Mouse (Mus musculus): ENCODE results near the gene Bach1.
"Not testable (repeated sequence)": the region's sequence is repeated elsewhere in the genome, so short reads cannot be mapped to it uniquely, and the experiment has no call there.

Bach1 gene

GRCm38 (mm10) chr16:87680912-87681634 is 17.7 kb upstream of the Bach1 start:
- no peak for DNase-seq (ENCODE audit: low read depth, low spot score)

- DNase-seq (ENCODE audit: low read depth, low spot score), result no peak
Measured at GRCm38 (mm10) chr16:87681848-87682247, 16.9 kb upstream of the Bach1 start.

- no peak for DNase-seq (ENCODE audit: low read depth, low spot score)
Measured at GRCm38 (mm10) chr16:87686458-87686857, 12.3 kb upstream of the Bach1 start.

- no peak for DNase-seq (ENCODE audit: low read depth, low spot score)
Measured at GRCm38 (mm10) chr16:87687346-87687745, 11.4 kb upstream of the Bach1 start.

- not testable (repeated sequence) for DNase-seq (ENCODE audit: low read depth, low spot score)
Measured at GRCm38 (mm10) chr16:87688328-87688727, 10.4 kb upstream of the Bach1 start.

- DNase-seq (ENCODE audit: low read depth, low spot score), result not testable (repeated sequence)
Measured at GRCm38 (mm10) chr16:87688823-87689222, 9.9 kb upstream of the Bach1 start.

GRCm38 (mm10) chr16:87689225-87689624 is 9.5 kb upstream of the Bach1 start:
- DNase-seq (ENCODE audit: low read depth, low spot score), result no peak

GRCm38 (mm10) chr16:87690506-87690905 is 8.2 kb upstream of the Bach1 start:
- DNase-seq (ENCODE audit: low read depth, low spot score), result no peak

- no peak for DNase-seq (ENCODE audit: low read depth, low spot score)
Measured at GRCm38 (mm10) chr16:87691102-87691501, 7.6 kb upstream of the Bach1 start.

- DNase-seq (ENCODE audit: low read depth, low spot score), result no peak
Measured at GRCm38 (mm10) chr16:87692591-87692990, 6.2 kb upstream of the Bach1 start.

- DNase-seq (ENCODE audit: low read depth, low spot score), result no peak
Measured at GRCm38 (mm10) chr16:87697707-87698365, 909 bp upstream of the Bach1 start.

- no peak for DNase-seq (ENCODE audit: low read depth, low spot score)
Measured at GRCm38 (mm10) chr16:87699306-87699692, 554 bp downstream of the Bach1 start.

GRCm38 (mm10) chr16:87699693-87700394 is 1.1 kb downstream of the Bach1 start:
- DNase-seq (ENCODE audit: low read depth, low spot score), result no peak

- no peak for DNase-seq (ENCODE audit: low read depth, low spot score)
Measured at GRCm38 (mm10) chr16:87700395-87700765, 1.6 kb downstream of the Bach1 start.

- DNase-seq (ENCODE audit: low read depth, low spot score), result no peak
Measured at GRCm38 (mm10) chr16:87701891-87702290, 3.1 kb downstream of the Bach1 start.

- DNase-seq (ENCODE audit: low read depth, low spot score), result no peak
Measured at GRCm38 (mm10) chr16:87702881-87703280, 4.1 kb downstream of the Bach1 start.

GRCm38 (mm10) chr16:87704225-87704624 is 5.5 kb downstream of the Bach1 start:
- no peak for DNase-seq (ENCODE audit: low read depth, low spot score)

GRCm38 (mm10) chr16:87705892-87706589 is 7.3 kb downstream of the Bach1 start:
- no peak for DNase-seq (ENCODE audit: low read depth, low spot score)

GRCm38 (mm10) chr16:87707335-87707734 is 8.6 kb downstream of the Bach1 start:
- DNase-seq (ENCODE audit: low read depth, low spot score), result no peak

GRCm38 (mm10) chr16:87708570-87708969 is 9.8 kb downstream of the Bach1 start:
- DNase-seq (ENCODE audit: low read depth, low spot score), result no peak

- no peak for DNase-seq (ENCODE audit: low read depth, low spot score)
Measured at GRCm38 (mm10) chr16:87709144-87709543, 10.4 kb downstream of the Bach1 start.

GRCm38 (mm10) chr16:87709971-87710370 is 11.2 kb downstream of the Bach1 start:
- no peak for DNase-seq (ENCODE audit: low read depth, low spot score)
